Mouse (Mus musculus) C2C12 (cell line): ENCODE measurements at regions not wholly inside any gene's neighbourhood (a gene's known extent, or its start where the extent isn't known, plus 50 kb on each side); places are given as distances from the start of the nearest gene placed in this dataset.
"Not testable (repeated sequence)": the region's sequence is repeated elsewhere in the genome, so short reads cannot be mapped to it uniquely, and the experiment has no call there.

Source experiments
- CTCF ChIP-seq: IDR thresholded peaks from one replicate; pipeline ENCODE4 v1.5.1; 2011; ENCODE audit not compliant: control insufficient read depth, insufficient read depth, insufficient read length
- FOSL1 ChIP-seq: IDR thresholded peaks from one replicate; pipeline ENCODE4 v1.8.0; 2011; ENCODE audit warnings: mild to moderate bottlenecking, low read length; ENCODE audit not compliant: poor library complexity, insufficient read depth, severe bottlenecking
- MAX ChIP-seq: IDR thresholded peaks from one replicate; pipeline ENCODE4 v1.6.1; 2011; ENCODE audit warnings: mild to moderate bottlenecking, control low read depth
- MYOD1 ChIP-seq: IDR thresholded peaks from one replicate; pipeline ENCODE4 v1.6.1; 2011; ENCODE audit warnings: low read depth; ENCODE audit not compliant: control insufficient read depth, insufficient read length
- MYOG ChIP-seq: IDR thresholded peaks from one replicate; pipeline ENCODE4 v1.6.1; 2011; ENCODE audit not compliant: control insufficient read depth, insufficient read length; ENCODE audit errors: extremely low read depth
- USF1 ChIP-seq: IDR thresholded peaks from one replicate; pipeline ENCODE4 v1.6.1; 2011; ENCODE audit warnings: low read depth, mild to moderate bottlenecking, control low read depth, moderate library complexity

- not testable (repeated sequence) for TF ChIP-seq FOSL1, MYOG, MYOD1, CTCF, USF1, MAX
Measured at GRCm38 (mm10) chr5:148790343-148790742, 138.8 kb downstream of the Katnal1 start.
